Mouse (Mus musculus) erythroid progenitor cell, adult 5-6 weeks (primary cell): Measurements from ENCODE around the gene Gm20388. TPM values are rescaled to one million over a fixed set of nuclear protein-coding genes. Genes with fewer than 3 reads are reported as not detected.

Experiments used
- ATAC-seq: replicated peaks from 2 replicates; pipeline ENCODE4 v1.8.0; 2016; ENCODE audit warnings: moderate number of reproducible peaks, mild to moderate bottlenecking, moderate TSS enrichment, inconsistent platforms; ENCODE audit not compliant: poor library complexity, low FRiP score, severe bottlenecking
- total RNA-seq, 2 experiments: library from RNA; stranded (forward) in 1 of 2; stranded (reverse) in 1 of 2; fragments of 150-400 nt in 1 of 2; fragments of 186-747, 209-891 nt in 1 of 2; gene quantifications; 2 replicates each; pipeline versions ENCODE4 v1.2.3 to v1.2.4; 2015 to 2017; ENCODE audit warnings: low replicate concordance in 2 of 2

Gene Gm20388
- total RNA-seq, 2 experiments from 2014 or later = 4.2 TPM; not detected in 1

GRCm38 (mm10) chr8:123874324-123874723 is 3963.7 kb downstream of the Gm20388 start:
- no peak for ATAC-seq

GRCm38 (mm10) chr8:123877865-123878264 is 3967.2 kb downstream of the Gm20388 start:
- ATAC-seq = no peak

- ATAC-seq = no peak
Observed at GRCm38 (mm10) chr8:123880271-123880670, 3969.6 kb downstream of the Gm20388 start.

- ATAC-seq = no peak
Observed at GRCm38 (mm10) chr8:123880821-123881350, 3970.2 kb downstream of the Gm20388 start.

- no peak for ATAC-seq
Observed at GRCm38 (mm10) chr8:123882412-123882811, 3971.8 kb downstream of the Gm20388 start.

GRCm38 (mm10) chr8:123883094-123883493 is 3972.5 kb downstream of the Gm20388 start:
- ATAC-seq = no peak

- no peak for ATAC-seq
Observed at GRCm38 (mm10) chr8:123884721-123885565, 3974.3 kb downstream of the Gm20388 start.

GRCm38 (mm10) chr8:123887163-123887562 is 3976.5 kb downstream of the Gm20388 start:
- no peak for ATAC-seq

GRCm38 (mm10) chr8:123887956-123888355 is 3977.3 kb downstream of the Gm20388 start:
- no peak for ATAC-seq

GRCm38 (mm10) chr8:123889797-123890196 is 3979.2 kb downstream of the Gm20388 start:
- ATAC-seq = no peak

GRCm38 (mm10) chr8:123891271-123891670 is 3980.6 kb downstream of the Gm20388 start:
- no peak for ATAC-seq

- no peak for ATAC-seq
Observed at GRCm38 (mm10) chr8:123891883-123892585, 3981.4 kb downstream of the Gm20388 start.

GRCm38 (mm10) chr8:123892586-123893155 is 3982.0 kb downstream of the Gm20388 start:
- ATAC-seq = no peak

- no peak for ATAC-seq
Observed at GRCm38 (mm10) chr8:123893413-123893812, 3982.8 kb downstream of the Gm20388 start.

GRCm38 (mm10) chr8:123894502-123895097 is 3984.0 kb downstream of the Gm20388 start, which contains the start of gene Acta1:
TSS of gene Acta1 (minus strand) at chr8:123894751.
- no peak for ATAC-seq

- ATAC-seq = no peak
Observed at GRCm38 (mm10) chr8:123895230-123895629, 3984.6 kb downstream of the Gm20388 start.

- no peak for ATAC-seq
Observed at GRCm38 (mm10) chr8:123895680-123896365, 3985.2 kb downstream of the Gm20388 start.

GRCm38 (mm10) chr8:123896366-123896761 is 3985.7 kb downstream of the Gm20388 start:
- ATAC-seq = no peak

- no peak for ATAC-seq
Observed at GRCm38 (mm10) chr8:123896774-123897173, 3986.1 kb downstream of the Gm20388 start.
